Mouse (Mus musculus): ENCODE measurements around the gene Tcerg1l.

DNA sequence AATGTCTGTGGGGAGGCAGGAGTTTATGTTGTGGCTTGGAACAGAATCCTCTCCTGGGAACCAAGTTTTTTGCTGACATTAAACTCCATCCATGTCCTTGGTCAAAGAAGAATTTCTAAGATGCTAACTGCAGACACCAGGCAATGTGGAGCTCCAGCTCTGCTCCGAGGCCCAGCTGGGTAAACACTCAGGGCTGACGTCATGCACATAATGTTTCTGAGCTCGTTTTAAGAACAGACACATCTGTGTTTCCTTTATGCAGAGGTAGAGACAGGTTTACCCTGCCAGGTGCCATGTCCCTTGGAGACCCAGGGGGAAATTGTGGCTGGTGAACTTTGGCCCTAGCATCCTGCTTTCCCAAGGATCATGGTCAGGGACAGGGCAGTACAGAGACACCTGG, 29.9 kb upstream of the Tcerg1l start:
- TF ChIP-seq GATA1 (IDR thresholded peaks at IDR 0.05; ENCODE audit: borderline replicate concordance, low read length) (no peak), FLI1 (IDR thresholded peaks at IDR 0.05; ENCODE audit: low read length) (no peak)

All from megakaryocyte, embryonic 14.5 days (primary cell).